Mouse (Mus musculus) cerebellum, adult 2 months (tissue): ENCODE data around the gene Cd300c2. TPM values are rescaled to one million over a fixed set of nuclear protein-coding genes. Genes with fewer than 3 reads are reported as not detected.

Experiments used
- DNase-seq, 2 experiments: peaks; one replicate each; pipeline ENCODE4 v3.0.0; 2021
- H3K27ac ChIP-seq: fragments of 200-500 bp; 2 replicates; pipeline ENCODE4 v1.5.1; 2012; ENCODE audit warnings: low read length, control low read depth, inconsistent platforms; ENCODE audit not compliant: insufficient read depth
- H3K27me3 ChIP-seq: fragments of 200-500 bp; 2 replicates; pipeline ENCODE4 v1.6.1; 2012; ENCODE audit warnings: inconsistent platforms, mild to moderate bottlenecking, low read length, moderate library complexity; ENCODE audit not compliant: control insufficient read depth, insufficient read depth
- H3K4me1 ChIP-seq: fragments of 200-500 bp; 2 replicates; pipeline ENCODE4 v1.6.1; 2011; ENCODE audit warnings: low read length; ENCODE audit not compliant: control insufficient read depth, insufficient read depth
- H3K4me3 ChIP-seq: fragments of 200-500 bp; replicated peaks from 2 replicates; pipeline ENCODE3; 2011; ENCODE audit warnings: mild to moderate bottlenecking, low read depth, low read length, control low read depth; ENCODE audit not compliant: insufficient read depth
- CTCF ChIP-seq: fragments of 200-500 bp; IDR thresholded peaks from 2 replicates; pipeline ENCODE4 v1.5.1; 2011; ENCODE audit warnings: low read depth, mild to moderate bottlenecking, control low read depth, low read length, moderate library complexity, borderline replicate concordance; ENCODE audit not compliant: insufficient read depth
- POLR2A ChIP-seq: fragments of 200-500 bp; IDR thresholded peaks from 2 replicates; pipeline ENCODE4 v1.6.1; 2011; ENCODE audit warnings: low read length, control low read depth, borderline replicate concordance; ENCODE audit not compliant: insufficient read depth
- WGBS: fragments of 180-500 bp; shearing (Covaris S2); methylation state at CpG from one replicate; pipeline ENCODE4 v1.1.7; 2018; 5-methylcytosine and 5-hydroxymethylcytosine counted together
- polyA plus RNA-seq: library from polyadenylated mRNA; depleted of rRNA; stranded (reverse); fragments of >200 nt; gene quantifications from 2 replicates; pipeline ENCODE4 v1.2.3, GENCODE M21; 2012; rRNA removed

Cd300c2 gene
- polyA plus RNA-seq, 1 experiment, result 3.2 TPM

- H3K27ac ChIP-seq, result no peak overlapping the region
- no peaks in the 10 kb centered on the region for H3K27me3 ChIP-seq
- WGBS, result 69% methylated on average over 4 of the region's 4 CpGs
- no peaks in the 10 kb centered on the region for H3K4me1 ChIP-seq
- no peak overlapping the region for H3K4me3 ChIP-seq
- DNase-seq, result no peak
- TF ChIP-seq CTCF (no peak), POLR2A (no peak)
These were observed 19.8 kb downstream of the Cd300c2 start for GRCm38 (mm10) chr11:114981866-114982265.

GRCm38 (mm10) chr11:114972726-114973125, 29.0 kb downstream of the Cd300c2 start:
- Histone ChIP-seq H3K4me3 (no peak overlapping the region), H3K27ac (no peak overlapping the region), H3K27me3 (no peaks in the 10 kb centered on the region), H3K4me1 (no peaks in the 10 kb centered on the region; the same call in 1 of the 2 replicates)
- TF ChIP-seq CTCF (no peak), POLR2A (no peak)
- WGBS, result 27% methylated on average over 10 of the region's 10 CpGs
- DNase-seq, result peak in 1 of 2 experiments; percentile 20

GRCm38 (mm10) chr11:114968752-114969207, 32.9 kb downstream of the Cd300c2 start, which contains the start of gene Cd300c:
Gene Cd300c, minus strand, starts transcription at chr11:114969157.
- TF ChIP-seq POLR2A (no peak), CTCF (no peak)
- DNase-seq, result no peak
- WGBS, result 74% methylated on average over 9 of the region's 9 CpGs

DNA sequence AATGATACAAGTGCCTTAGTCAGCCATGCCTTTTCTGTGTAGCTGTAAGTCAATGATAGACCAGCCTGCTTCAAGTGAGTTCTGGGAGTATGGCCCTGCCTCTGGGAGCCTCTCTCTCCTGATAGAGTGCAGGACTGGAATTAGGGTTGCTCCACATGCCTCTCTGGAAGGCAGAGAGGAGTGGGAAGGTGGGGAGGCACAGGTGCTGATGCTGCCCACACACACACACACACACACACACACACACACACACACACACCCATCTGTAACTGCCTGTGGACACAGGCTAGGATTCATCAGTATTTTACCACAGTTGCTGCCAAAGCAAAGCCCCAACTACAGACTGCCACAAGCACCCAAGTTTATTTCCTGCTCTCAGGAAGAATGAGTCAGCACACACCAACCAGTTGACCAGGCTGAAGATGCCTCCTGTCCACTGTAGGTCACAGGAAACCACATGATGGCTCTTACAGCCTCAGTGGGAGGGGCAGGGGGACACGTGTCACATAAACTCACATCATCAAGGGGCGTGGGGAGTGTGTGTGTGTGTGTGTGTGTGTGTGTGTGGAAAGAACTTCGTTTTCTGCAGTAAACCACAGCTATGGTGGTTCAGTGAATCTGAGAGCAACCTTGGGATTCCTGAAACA, 36.4 kb downstream of the Cd300c2 start:
- no peaks in the 10 kb centered on the region for H3K27me3 ChIP-seq
- WGBS, result 45% methylated on average over 3 of the region's 3 CpGs
- peaks cover 2% of the 10 kb centered on the region for H3K4me1 ChIP-seq
- H3K27ac ChIP-seq, result no peak overlapping the region
- peak in 1 of 2 experiments; percentile 25 for DNase-seq
- TF ChIP-seq POLR2A, result no peak
- TF ChIP-seq CTCF, result no peak
- H3K4me3 ChIP-seq, result no peak overlapping the region

More at GRCm38 (mm10) chr11:114968752-114969207, 32.9 kb downstream of the Cd300c2 start, which contains the start of gene Cd300c:
- Histone ChIP-seq H3K27ac (no peak within 1 kb of the TSS), H3K27me3 (no peaks in the 10 kb centered on the region), H3K4me1 (no peaks in the 10 kb centered on the region; the same call in 1 of the 2 replicates), H3K4me3 (no peak within 1 kb of the TSS)

- Histone ChIP-seq H3K4me3 (no peak overlapping the region), H3K4me1 (peaks cover 5% of the 10 kb centered on the region), H3K27ac (no peak overlapping the region), H3K27me3 (no peaks in the 10 kb centered on the region)
- no peak for TF ChIP-seq POLR2A
- no peak for TF ChIP-seq CTCF
- 15% methylated on average over 1 of the region's 1 CpGs for WGBS
- DNase-seq, result peak in 1 of 2 experiments; percentile 23
These were observed 41.3 kb downstream of the Cd300c2 start for GRCm38 (mm10) chr11:114960369-114960768.

Other genes with a start within 250 kb of the Cd300c2 start
- 4.9 and 5.1 TPM in 2 replicates for gene Kif19a, start 236.5 kb downstream of the Cd300c2 start, polyA plus RNA-seq
- 78.3 and 81.3 TPM in 2 replicates for gene Btbd17, start 205.9 kb downstream of the Cd300c2 start, polyA plus RNA-seq
- 0.29 and 0.64 TPM in 2 replicates for gene Gpr142, start 203.0 kb downstream of the Cd300c2 start, polyA plus RNA-seq
- gene Gprc5c, start 150.7 kb downstream of the Cd300c2 start, polyA plus RNA-seq, result 62.9 and 71.8 TPM in 2 replicates
- 5.2 and 6.5 TPM in 2 replicates for gene Cd300a, start 111.8 kb downstream of the Cd300c2 start, polyA plus RNA-seq
- gene Cd300lb, start 67.5 kb downstream of the Cd300c2 start, polyA plus RNA-seq, result 0.44 and 0.71 TPM in 2 replicates
- gene Cd300c, start 32.7 kb downstream of the Cd300c2 start, polyA plus RNA-seq, result 0.18 TPM in 1 of 2 replicates, not detected in the other
- gene Cd300ld, start 12.0 kb downstream of the Cd300c2 start, polyA plus RNA-seq, result 0.11 and 0.13 TPM in 2 replicates
- gene Cd300ld2, start 14.3 kb upstream of the Cd300c2 start, polyA plus RNA-seq, result not detected in 2 replicates
- gene Cd300ld4, start 25.1 kb upstream of the Cd300c2 start, polyA plus RNA-seq, result 0.49 and 0.59 TPM in 2 replicates
- gene Cd300ld5, start 35.9 kb upstream of the Cd300c2 start, polyA plus RNA-seq, result 0.44 and 0.84 TPM in 2 replicates
- 1.7 TPM in 2 replicates for gene Cd300ld3, start 46.5 kb upstream of the Cd300c2 start, polyA plus RNA-seq
- gene Cd300e, start 60.3 kb upstream of the Cd300c2 start, polyA plus RNA-seq, result 0.11 and 0.24 TPM in 2 replicates
- gene Rab37, start 89.6 kb upstream of the Cd300c2 start, polyA plus RNA-seq, result 40.2 and 44.4 TPM in 2 replicates
- gene Cd300lf, start 132.1 kb upstream of the Cd300c2 start, polyA plus RNA-seq, result 0.57 and 0.72 TPM in 2 replicates
- 87.2 and 87.9 TPM in 2 replicates for gene Slc9a3r1, start 161.5 kb upstream of the Cd300c2 start, polyA plus RNA-seq
- gene Tmem104, start 185.6 kb upstream of the Cd300c2 start, polyA plus RNA-seq, result 12.5 and 13.3 TPM in 2 replicates
- 30.8 and 37.5 TPM in 2 replicates for gene Nat9, start 186.0 kb upstream of the Cd300c2 start, polyA plus RNA-seq